Comparison of ENCODE assay signal across 9 mouse cellular contexts in the genomic region with DNA sequence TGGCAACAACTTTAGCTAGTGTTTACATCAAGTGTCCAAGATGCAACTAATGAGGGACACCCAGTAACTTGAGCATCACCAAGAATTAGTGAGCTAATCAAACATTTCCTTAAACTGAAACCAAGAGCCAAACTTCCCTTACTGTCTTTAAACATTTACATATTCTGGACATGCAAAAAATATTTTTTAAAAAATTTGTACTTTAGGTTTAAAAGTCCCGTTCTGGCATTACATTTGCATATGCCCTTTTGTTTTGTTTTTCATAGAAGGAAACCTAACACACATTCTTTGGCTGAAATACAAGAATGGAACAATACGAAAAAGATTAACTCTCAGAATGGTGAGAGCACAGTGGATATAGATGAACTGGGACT. TPM values are rescaled to one million over a fixed set of nuclear protein-coding genes. Genes with fewer than 3 reads are reported as not detected.
DNase-seq lines count a peak whose midpoint lies in the region; ATAC-seq and TF ChIP-seq lines count a peak whose summit lies in the region.
"Had no signal": no experiment of that assay in that cellular context is flagged by ENCODE, and none has a peak within 500 bp of the region (broad histone marks: within the 10 kb centered on the region; RNA-seq: fewer than 3 reads in every experiment).

No protein-coding gene starts in this region.

- ATAC-seq in embryonic facial prominence, embryonic 11.5 days (replicated peaks; ENCODE audit: insufficient number of reproducible peaks, low FRiP score, low TSS enrichment, low read depth), result no peak
- ATAC-seq in intestine, embryonic 16.5 days, result no peak
- ATAC-seq in neural tube, embryonic 14.5 days (ENCODE audit: low read depth), result no peak

- no peak for TF ChIP-seq CTCF in liver, adult 2 months (IDR thresholded peaks at IDR 0.05; ENCODE audit: low read depth, low read length)

- H3K27me3 ChIP-seq in liver, adult 2 months (ENCODE audit: control insufficient read depth, insufficient read depth, low read length), result no peaks in the 10 kb centered on the region
- H3K27me3 ChIP-seq in embryonic facial prominence, embryonic 11.5 days (ENCODE audit: control insufficient read depth, insufficient read depth, low read length), result no peaks in the 10 kb centered on the region
- H3K27me3 ChIP-seq in intestine, embryonic 16.5 days (replicated peaks; ENCODE audit: control insufficient read depth, insufficient read depth, low read length), result no peaks in the 10 kb centered on the region
- no peaks in the 10 kb centered on the region for H3K27me3 ChIP-seq in neural tube, embryonic 14.5 days (ENCODE audit: control insufficient read depth, insufficient read depth, low read length)

- H3K4me2 ChIP-seq in embryonic facial prominence, embryonic 11.5 days (ENCODE audit: low read depth, low read length), result peak overlapping the region; percentile 54
- H3K4me2 ChIP-seq in intestine, embryonic 16.5 days (ENCODE audit: low read depth, low read length), result peak overlapping the region; percentile 67
- peak overlapping the region; percentile 70 for H3K4me2 ChIP-seq in neural tube, embryonic 14.5 days (ENCODE audit: low read depth, low read length)

- 0% methylated on average over 2 of the region's 2 CpGs for WGBS in liver, adult 2 months
- 3% methylated on average over 2 of the region's 2 CpGs for WGBS in embryonic facial prominence, embryonic 11.5 days
- 0% methylated on average over 2 of the region's 2 CpGs for WGBS in intestine, embryonic 16.5 days
- 2% methylated on average over 2 of the region's 2 CpGs for WGBS in neural tube, embryonic 14.5 days

- H3K27ac ChIP-seq in liver, adult 2 months (replicated peaks; ENCODE audit: insufficient read depth, low read depth, low read length), result peak overlapping the region; percentile 95
- H3K27ac ChIP-seq in embryonic facial prominence, embryonic 11.5 days (replicated peaks; ENCODE audit: low read depth, low read length), result no peak overlapping the region
- peak overlapping the region; percentile 99 for H3K27ac ChIP-seq in intestine, embryonic 16.5 days (ENCODE audit: low read length)
- no peak overlapping the region for H3K27ac ChIP-seq in neural tube, embryonic 14.5 days (ENCODE audit: low read depth, low read length)

- peak overlapping the region; percentile 99 for H3K9ac ChIP-seq in liver, adult 2 months (ENCODE audit: low read depth, low read length)
- peak overlapping the region; percentile 96 for H3K9ac ChIP-seq in embryonic facial prominence, embryonic 11.5 days (replicated peaks; ENCODE audit: low read length)
- peak overlapping the region; percentile 99 for H3K9ac ChIP-seq in intestine, embryonic 16.5 days (ENCODE audit: low read depth, low read length)
- peak overlapping the region; percentile 100 for H3K9ac ChIP-seq in neural tube, embryonic 14.5 days (replicated peaks; ENCODE audit: low read depth, low read length)

- DNase-seq in liver, adult 2 months (ENCODE audit: extremely low read depth, low read depth, low spot score), result no peak
- no peak for DNase-seq in liver
- DNase-seq in embryonic facial prominence, embryonic 11.5 days (ENCODE audit: low spot score), result no peak
- DNase-seq in cerebellum, adult 9-11 months, result no peak
- DNase-seq in adrenal gland, postnatal 4 days (ENCODE audit: low spot score in 2 of 2), result no peak
- no peak for DNase-seq in thymus, postnatal 4 days

- peaks cover 27% of the 10 kb centered on the region for H3K79me2 ChIP-seq in liver, adult 2 months (ENCODE audit: control insufficient read depth, insufficient read depth, low read length)

- H3K9me3 ChIP-seq in embryonic facial prominence, embryonic 11.5 days (replicated peaks; ENCODE audit: control insufficient read depth, low read length), result no peaks in the 10 kb centered on the region
- no peaks in the 10 kb centered on the region for H3K9me3 ChIP-seq in intestine, embryonic 16.5 days (ENCODE audit: control insufficient read depth, low read length)
- no peaks in the 10 kb centered on the region for H3K9me3 ChIP-seq in neural tube, embryonic 14.5 days (ENCODE audit: control insufficient read depth, low read length)

- peaks cover 6% of the 10 kb centered on the region for H3K36me3 ChIP-seq in liver, adult 2 months (ENCODE audit: control insufficient read depth, insufficient read depth, low read length)
- H3K36me3 ChIP-seq in embryonic facial prominence, embryonic 11.5 days (replicated peaks; ENCODE audit: control insufficient read depth, insufficient read depth, low read depth, low read length), result no peaks in the 10 kb centered on the region; the same call in 1 of the 2 replicates
- H3K36me3 ChIP-seq in intestine, embryonic 16.5 days (ENCODE audit: control insufficient read depth, insufficient read depth, low read length), result 0 out of 2 replicates have a peak, but pooled peaks cover 3% of the 10 kb centered on the region
- H3K36me3 ChIP-seq in neural tube, embryonic 14.5 days (ENCODE audit: control insufficient read depth, insufficient read depth, low read length), result no peaks in the 10 kb centered on the region

- TF ChIP-seq POLR2A in liver, adult 2 months (IDR thresholded peaks at IDR 0.05; ENCODE audit: extremely low read depth, insufficient read depth, low read length), result no peak

- peaks cover 15% of the 10 kb centered on the region for H3K4me1 ChIP-seq in liver, adult 2 months (ENCODE audit: control insufficient read depth, insufficient read depth, low read length)
- H3K4me1 ChIP-seq in embryonic facial prominence, embryonic 11.5 days (ENCODE audit: control insufficient read depth, insufficient read depth, low read length), result no peaks in the 10 kb centered on the region
- peaks cover 22% of the 10 kb centered on the region for H3K4me1 ChIP-seq in intestine, embryonic 16.5 days (ENCODE audit: control insufficient read depth, insufficient read depth, low read length)
- H3K4me1 ChIP-seq in neural tube, embryonic 14.5 days (ENCODE audit: control insufficient read depth, insufficient read depth, low read length), result peaks cover 19% of the 10 kb centered on the region

- peak overlapping the region; percentile 93 for H3K4me3 ChIP-seq in liver, adult 2 months (ENCODE audit: insufficient read depth, low read depth, low read length)
- peak overlapping the region; percentile 54 for H3K4me3 ChIP-seq in embryonic facial prominence, embryonic 11.5 days (ENCODE audit: low read depth, low read length)
- H3K4me3 ChIP-seq in intestine, embryonic 16.5 days (ENCODE audit: low read length), result peak overlapping the region; percentile 86
- peak overlapping the region; percentile 94 for H3K4me3 ChIP-seq in neural tube, embryonic 14.5 days (ENCODE audit: low read depth, low read length)

RNA-seq across cellular contexts. Expression of gene Fbxl3, which starts 1.2 kb away (rescaled TPM):
- 51.0 and 51.1 TPM in 2 replicates for total RNA-seq in liver, adult 2 months (2014; rRNA removed)
- 25.6 and 27.9 TPM in 2 replicates for polyA plus RNA-seq in liver, adult 2 months (2012; rRNA removed)
- polyA plus RNA-seq in embryonic facial prominence, embryonic 11.5 days (2014; fragmentation: Nextera tagmentation; extraction: Ambion mirVana), result 24.8 and 27.2 TPM in 2 replicates
- 19.0 and 19.4 TPM in 2 replicates for polyA plus RNA-seq in intestine, embryonic 16.5 days (2015; fragmentation: Nextera tagmentation; extraction: Ambion mirVana)
- 30.6 and 38.7 TPM in 2 replicates for polyA plus RNA-seq in neural tube, embryonic 14.5 days (2014; fragmentation: Nextera tagmentation; extraction: Ambion mirVana)
- total RNA-seq in adrenal gland, postnatal 4 days (2021), result 10 to 100 TPM; 93.1 to 98.2 TPM

RNA-seq across cellular contexts. Expression of gene Cln5, which starts 28.2 kb away (rescaled TPM):
- 30.3 and 41.9 TPM in 2 replicates for total RNA-seq in liver, adult 2 months (2014; rRNA removed)
- polyA plus RNA-seq in liver, adult 2 months (2012; rRNA removed), result 17.2 and 20.2 TPM in 2 replicates
- 31.8 and 34.3 TPM in 2 replicates for polyA plus RNA-seq in embryonic facial prominence, embryonic 11.5 days (2014; fragmentation: Nextera tagmentation; extraction: Ambion mirVana)
- 27.2 and 28.3 TPM in 2 replicates for polyA plus RNA-seq in intestine, embryonic 16.5 days (2015; fragmentation: Nextera tagmentation; extraction: Ambion mirVana)
- polyA plus RNA-seq in neural tube, embryonic 14.5 days (2014; fragmentation: Nextera tagmentation; extraction: Ambion mirVana), result 10.6 and 15.0 TPM in 2 replicates
- 10 to 100 TPM; 19.2 to 23.7 TPM for total RNA-seq in adrenal gland, postnatal 4 days (2021)

RNA-seq across cellular contexts. Expression of gene Acod1, which starts 51.4 kb away (rescaled TPM):
- 0.07 and 0.09 TPM in 2 replicates for total RNA-seq in liver, adult 2 months (2014; rRNA removed)
- polyA plus RNA-seq in liver, adult 2 months (2012; rRNA removed), result 0.07 TPM in 1 of 2 replicates, not detected in the other
- polyA plus RNA-seq in embryonic facial prominence, embryonic 11.5 days (2014; fragmentation: Nextera tagmentation; extraction: Ambion mirVana), result not detected in 2 replicates
- polyA plus RNA-seq in intestine, embryonic 16.5 days (2015; fragmentation: Nextera tagmentation; extraction: Ambion mirVana), result 0.05 TPM in 1 of 2 replicates, not detected in the other
- not detected in 2 replicates for polyA plus RNA-seq in neural tube, embryonic 14.5 days (2014; fragmentation: Nextera tagmentation; extraction: Ambion mirVana)
- not detected for total RNA-seq in adrenal gland, postnatal 4 days (2021)
- total RNA-seq: layer of hippocampus, adult 18-20 months had no signal

Comparison
In these comparisons a context has a peak if more than half of its experiments do, and no peak if none do; other contexts are left out.
1. H3K27ac ChIP-seq: peak in liver, adult 2 months (single experiment) and intestine, embryonic 16.5 days (single experiment); none in embryonic facial prominence, embryonic 11.5 days (single experiment) and neural tube, embryonic 14.5 days (single experiment).
2. Peak in every context shown above with its lines, with median percentiles within 50 percentile points of each other: H3K4me3 ChIP-seq, H3K9ac ChIP-seq and H3K4me2 ChIP-seq.